Mouse (Mus musculus) adipocyte (in vitro differentiated cells): ENCODE data around the gene Mylk4.

Source experiments
- DNase-seq: peaks from one replicate; pipeline ENCODE4 v3.0.0-alpha.2; 2016; ENCODE audit warnings: low spot score

The Mylk4 gene

DNA sequence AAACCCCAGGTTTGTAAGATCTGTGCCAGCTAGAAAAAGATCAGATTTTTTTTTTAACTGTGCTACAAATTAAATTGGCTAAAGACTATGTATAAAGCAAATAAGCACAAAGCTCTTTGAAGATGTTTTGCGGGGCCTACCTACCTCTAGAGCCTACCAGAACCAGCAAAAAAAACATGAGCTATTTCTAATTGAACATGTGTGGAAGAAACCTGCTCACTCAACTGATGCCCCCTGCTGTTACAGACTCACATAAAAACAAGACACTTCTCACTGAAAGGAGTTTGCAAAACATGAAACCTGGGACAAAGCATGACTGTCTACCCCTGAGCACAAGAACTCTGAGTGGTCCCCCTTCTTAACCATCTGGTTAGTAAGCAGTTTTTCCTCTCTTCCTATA lies 13.3 kb upstream of the Mylk4 start:
- DNase-seq = peak; percentile 56

DNA sequence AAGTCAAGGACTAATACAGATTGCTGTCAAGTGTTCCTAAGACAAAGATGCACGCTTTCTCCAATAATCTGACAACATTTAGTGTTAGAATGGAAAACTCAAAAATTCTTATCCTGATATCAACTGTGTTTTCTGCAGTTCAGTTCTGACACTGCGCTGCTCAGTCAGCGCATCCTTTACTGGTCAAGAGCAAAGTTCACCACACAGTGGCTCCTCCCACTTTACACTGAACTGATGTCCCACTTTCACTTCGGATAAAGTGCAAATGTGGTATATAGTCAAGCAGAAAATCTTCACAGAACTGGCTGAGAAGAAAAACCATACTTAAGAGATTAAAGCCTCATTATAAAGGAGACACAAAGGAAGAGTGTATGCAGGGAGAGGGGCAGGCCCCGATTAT lies 11.4 kb upstream of the Mylk4 start:
- no peak for DNase-seq

GRCm38 (mm10) chr13:32794619-32795018 lies 10.9 kb upstream of the Mylk4 start:
- peak; percentile 93 for DNase-seq

DNA sequence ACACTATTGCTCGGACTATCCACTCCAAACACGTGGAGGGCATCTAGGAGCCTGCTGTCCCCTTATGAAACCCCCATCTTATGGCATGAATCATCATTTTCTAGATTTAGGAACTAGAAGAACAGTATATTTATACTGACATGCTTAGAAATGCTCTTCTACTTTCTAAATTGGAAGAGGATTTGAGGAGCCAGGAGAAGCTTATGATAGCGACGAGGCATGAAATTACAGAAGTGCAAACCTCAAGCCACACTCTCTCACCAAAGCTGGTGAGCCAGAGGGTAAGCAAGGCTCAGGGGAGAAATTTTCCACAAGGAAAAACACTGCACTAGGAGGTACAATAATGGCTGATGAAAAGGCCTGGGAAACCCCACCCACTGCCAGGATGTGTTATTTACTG lies 6.0 kb upstream of the Mylk4 start:
- DNase-seq = no peak

DNA sequence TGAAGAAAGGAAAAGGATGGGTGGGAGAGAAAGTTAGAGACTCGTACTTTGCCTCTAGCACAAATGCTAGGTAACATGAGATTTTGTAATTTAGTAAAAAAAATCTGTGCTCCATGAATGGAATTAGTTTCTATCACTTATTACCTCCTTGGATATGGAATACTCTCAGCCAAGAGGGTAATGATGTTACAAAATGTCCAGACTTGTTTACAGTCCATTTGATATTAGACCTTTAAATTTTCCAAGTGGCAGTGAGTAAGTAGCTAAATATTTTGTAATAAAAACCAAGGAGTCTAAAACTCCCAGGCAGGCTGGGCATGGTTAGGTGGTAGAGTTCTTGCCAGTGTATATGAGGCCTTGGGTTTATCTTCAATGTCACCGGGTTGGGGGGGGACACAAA lies 3.8 kb upstream of the Mylk4 start:
- DNase-seq = peak; percentile 60

DNA sequence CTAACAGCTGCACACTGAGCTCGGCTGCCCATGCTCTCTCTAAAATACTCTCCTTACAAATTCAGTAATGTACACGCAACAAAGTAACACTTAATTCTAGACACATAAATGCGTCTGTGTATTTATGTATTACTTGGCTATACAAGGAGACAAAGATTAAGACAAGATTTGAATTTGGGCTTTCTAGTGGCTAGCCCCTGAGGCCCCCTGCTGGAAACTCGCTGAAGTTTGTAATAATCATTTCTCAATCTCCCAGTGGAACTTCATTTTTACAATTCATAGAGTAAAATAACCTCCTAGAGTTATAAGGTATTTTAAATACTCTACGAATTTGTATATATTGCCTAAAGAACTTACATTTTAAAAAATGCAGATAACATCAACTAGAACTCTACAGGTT lies 699 bp downstream of the Mylk4 start:
- DNase-seq = no peak

DNA sequence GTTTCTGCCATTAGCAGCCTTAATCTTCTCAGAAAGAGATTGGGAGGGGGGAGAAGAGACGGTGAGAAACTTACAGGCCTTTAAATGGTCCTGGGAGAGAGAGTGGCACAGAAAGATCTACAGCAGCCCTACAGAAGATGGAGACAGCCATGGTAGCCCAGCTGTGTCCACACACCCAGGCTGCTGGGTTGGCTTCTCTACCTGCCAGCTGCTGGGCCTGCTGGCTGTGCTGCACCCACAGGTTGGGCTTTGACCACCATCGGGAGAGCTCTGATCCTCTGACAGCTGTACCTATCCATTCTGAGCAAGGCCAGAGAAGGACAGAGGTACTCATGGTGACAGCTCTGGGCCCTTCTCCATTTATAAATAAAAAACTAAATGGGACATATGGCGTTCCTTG lies 4.9 kb downstream of the Mylk4 start:
- DNase-seq = no peak

DNA sequence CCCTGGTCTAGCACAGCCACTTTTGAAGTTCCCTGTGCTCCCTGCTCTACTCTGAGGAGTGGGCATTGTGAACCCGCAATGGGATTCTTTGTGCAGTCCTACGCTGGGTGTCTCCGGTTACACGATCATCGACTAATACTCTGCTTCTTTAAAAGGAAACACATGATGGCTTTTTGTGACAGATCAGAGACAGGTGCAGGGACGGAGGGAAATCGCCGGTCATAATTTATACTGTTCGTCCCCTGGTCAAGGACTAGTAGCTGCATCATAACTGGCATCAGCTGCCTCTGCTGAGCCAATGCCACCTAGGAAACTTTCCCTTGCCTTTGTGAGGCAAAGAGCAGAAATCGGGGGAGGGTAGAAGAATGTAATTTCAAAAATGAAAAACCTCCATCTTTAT lies 7.4 kb downstream of the Mylk4 start:
- no peak for DNase-seq

DNA sequence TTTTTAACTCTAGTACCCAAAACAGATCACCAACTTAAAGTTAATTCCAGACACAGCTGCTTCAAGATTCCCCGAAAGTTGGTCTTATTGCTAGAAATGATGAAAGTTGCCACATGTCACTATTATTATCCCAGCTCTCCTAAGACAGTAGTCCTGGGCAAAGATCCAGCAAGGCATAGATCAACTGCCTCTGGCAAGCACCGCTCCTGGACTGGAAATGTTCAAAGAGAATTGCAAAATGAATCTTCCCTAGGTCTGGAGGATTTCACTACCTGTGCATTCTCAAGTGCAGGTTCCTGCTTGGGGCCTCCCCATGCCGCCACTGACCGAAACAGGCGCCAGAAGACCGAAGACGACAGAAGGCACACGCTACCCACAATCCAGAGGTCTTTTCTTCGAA lies 7.9 kb downstream of the Mylk4 start:
- DNase-seq = peak; percentile 83

- no peak for DNase-seq
These were observed 13.8 kb downstream of the Mylk4 start for GRCm38 (mm10) chr13:32769960-32770359.

DNA sequence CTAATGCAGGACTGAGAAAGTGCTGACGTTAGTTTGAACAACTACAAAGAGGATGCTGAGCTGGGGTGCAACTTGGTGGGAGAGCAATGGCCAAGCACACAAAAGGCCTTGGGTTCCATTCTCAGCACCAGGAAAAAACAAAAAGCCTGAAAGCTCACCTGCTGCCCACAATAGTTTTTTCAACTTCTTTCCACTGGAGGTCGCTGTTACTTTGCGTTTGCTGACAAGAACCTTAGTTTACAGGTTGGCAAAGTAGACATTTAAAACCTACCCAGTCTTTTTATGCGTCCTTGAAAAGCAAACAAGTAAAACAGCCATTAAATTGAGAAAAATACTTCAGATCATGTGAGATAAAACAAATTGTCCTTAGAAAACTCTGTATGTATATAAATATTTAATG lies 15.7 kb downstream of the Mylk4 start:
- DNase-seq = peak; percentile 81

DNA sequence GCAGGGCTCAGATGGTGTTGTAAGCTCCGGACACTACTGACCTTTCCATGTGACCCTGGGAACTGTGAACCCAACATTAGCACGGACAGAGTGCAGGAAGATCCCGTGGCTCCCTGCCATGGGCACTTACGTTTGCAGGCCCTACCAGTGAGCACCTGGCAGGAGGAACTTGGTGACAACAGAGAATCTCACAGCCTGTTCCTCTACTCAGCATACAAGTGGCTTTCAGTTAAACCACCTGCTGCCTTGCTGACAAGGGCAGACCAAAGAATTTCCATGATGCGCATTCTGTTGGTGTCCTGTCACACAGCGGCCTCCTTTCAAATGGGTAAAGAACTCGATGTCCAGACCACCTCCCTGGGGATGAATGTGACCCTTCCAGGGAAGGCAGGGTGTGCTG lies 19.3 kb downstream of the Mylk4 start:
- no peak for DNase-seq

GRCm38 (mm10) chr13:32763141-32763540 lies 20.6 kb downstream of the Mylk4 start:
- DNase-seq = peak; percentile 95

- no peak for DNase-seq
These were observed 23.0 kb downstream of the Mylk4 start for GRCm38 (mm10) chr13:32760795-32761194.

GRCm38 (mm10) chr13:32759036-32759435 lies 24.7 kb downstream of the Mylk4 start:
- no peak for DNase-seq

DNA sequence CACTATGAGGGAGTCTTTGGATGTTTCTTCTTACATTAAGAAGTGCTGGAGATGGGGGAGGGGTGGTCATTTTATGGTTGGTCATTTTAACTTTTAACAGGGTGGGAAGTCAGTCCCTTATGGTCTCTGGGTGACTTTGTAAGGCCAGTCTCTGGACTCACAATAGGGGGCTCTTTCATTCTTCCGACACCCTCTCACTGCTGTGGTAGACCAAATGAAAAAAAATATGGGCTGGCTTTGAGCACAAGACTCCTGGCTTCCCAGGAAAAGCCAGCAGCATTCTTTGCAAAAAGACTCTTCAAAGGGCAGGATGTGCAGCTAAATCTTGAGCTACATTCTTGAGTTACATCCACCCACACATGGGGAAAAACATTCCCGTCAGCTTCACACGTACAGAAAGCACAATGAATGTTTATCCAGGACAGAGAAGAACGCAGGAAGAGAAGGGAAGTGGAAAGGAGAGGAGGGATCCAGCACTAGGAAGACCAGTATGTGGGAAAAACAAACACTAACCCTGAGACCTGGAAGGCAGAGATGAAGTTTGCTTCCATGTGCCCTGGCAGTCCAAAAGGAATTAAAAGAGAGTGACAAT lies 31.6 kb downstream of the Mylk4 start:
- no peak for DNase-seq

DNA sequence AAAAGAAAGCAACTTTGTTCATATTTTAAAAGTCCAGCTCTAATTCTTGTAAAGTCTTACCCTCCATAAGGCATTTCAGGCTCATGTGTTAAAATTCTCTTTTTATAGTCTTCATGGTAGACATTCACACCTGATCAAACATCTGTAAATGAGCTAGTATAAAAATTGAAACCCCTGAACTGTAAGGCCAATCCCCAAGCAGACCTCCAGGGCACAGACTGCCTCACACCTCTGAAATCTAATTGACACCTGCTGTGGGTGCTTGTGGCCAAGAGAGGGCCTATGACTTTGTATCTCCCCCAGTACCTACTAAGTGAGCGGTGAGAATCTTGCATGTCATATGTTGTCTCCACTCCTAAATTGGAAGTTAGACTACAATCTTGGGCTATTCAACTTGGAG lies 33.2 kb downstream of the Mylk4 start:
- no peak for DNase-seq

DNA sequence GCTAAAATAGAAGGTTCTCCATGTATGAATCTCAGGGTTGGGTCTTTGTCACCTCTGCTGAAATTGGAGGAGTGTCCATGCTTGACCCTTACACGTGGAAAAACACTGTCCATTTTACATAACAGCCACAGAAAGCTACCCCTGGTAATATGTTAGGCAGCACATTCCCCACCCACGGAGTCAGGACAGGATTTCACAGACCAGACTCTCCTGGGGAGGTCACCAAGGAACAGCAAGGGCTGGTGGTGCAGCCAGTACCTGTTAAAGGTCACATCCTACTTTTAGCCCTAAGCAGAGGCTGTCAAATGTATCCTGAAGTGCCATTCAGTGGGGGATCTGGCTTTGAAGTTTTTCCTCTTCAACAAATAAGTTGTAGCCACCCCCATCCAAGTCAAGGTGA lies 35.3 kb downstream of the Mylk4 start:
- DNase-seq = no peak

- DNase-seq = no peak
These were observed 42.6 kb downstream of the Mylk4 start for GRCm38 (mm10) chr13:32741161-32741560.

- DNase-seq = peak; percentile 42
These were observed 52.5 kb downstream of the Mylk4 start for GRCm38 (mm10) chr13:32731283-32731682.

GRCm38 (mm10) chr13:32724606-32725005 lies 59.1 kb downstream of the Mylk4 start:
- no peak for DNase-seq

GRCm38 (mm10) chr13:32721717-32722116 lies 62.0 kb downstream of the Mylk4 start:
- peak; percentile 12 for DNase-seq

DNA sequence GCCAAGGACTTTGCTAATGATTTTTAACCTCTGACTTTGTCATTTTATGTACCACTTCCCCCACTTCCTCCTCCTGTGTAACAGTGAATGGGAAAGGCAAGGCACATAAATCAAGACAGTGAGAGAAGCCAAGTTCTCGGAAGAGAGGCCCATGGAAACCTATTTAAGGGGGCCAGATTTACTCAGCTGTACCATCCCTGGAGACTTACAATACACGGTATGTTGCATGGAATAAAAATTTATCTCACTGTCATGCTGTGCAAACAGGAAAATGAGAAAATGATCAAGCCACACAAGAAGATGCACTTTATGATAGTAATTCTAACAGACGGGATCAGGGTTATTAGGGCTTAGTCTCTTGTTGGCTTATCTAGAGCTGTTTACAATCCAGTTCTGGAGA lies 64.5 kb downstream of the Mylk4 start:
- no peak for DNase-seq

DNA sequence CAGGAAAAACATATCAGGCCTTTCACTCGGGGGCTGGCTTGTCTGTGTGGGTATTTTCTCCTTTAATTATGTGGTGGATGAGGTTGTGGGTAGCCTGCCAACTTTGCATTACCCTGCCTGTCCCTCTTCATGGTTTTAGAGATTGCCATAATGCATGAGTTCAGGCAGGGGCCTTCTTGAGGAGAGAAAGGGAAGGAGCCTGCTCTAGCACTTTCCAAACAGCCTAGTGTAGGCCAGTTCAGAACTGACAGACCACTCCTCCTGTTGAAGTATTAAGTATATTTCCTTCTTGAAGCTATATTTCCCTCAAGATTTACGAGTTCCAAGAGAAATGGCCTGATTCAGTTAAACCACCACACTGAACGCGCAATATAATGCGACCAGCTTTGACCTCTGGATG lies 66.0 kb downstream of the Mylk4 start:
- no peak for DNase-seq

DNA sequence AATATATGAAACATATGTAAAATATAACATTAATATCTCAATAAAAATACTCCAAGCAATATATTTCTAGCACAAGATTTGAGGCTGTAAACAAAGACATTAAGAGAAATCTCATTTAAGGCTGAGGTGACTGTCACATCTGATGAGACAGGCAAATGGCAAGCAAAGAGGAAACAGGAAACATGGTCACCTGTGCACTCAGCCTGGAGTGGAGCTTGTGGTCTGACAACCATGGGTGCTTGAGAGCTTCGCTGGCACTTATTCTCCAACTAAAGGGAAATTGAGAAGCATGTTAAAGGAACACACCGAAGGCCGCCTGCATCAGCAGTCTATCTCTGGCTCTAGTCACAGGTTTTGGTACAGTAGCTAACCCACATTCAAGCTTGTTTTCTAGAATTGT lies 71.2 kb downstream of the Mylk4 start:
- no peak for DNase-seq
